Mouse (Mus musculus) bone marrow macrophage, adult 2 months (primary cell): ENCODE results near the gene Sdhb.

ENCODE experiments used
- CTCF ChIP-seq: IDR thresholded peaks from 2 replicates; pipeline ENCODE4 v1.5.1; 2012; ENCODE audit warnings: low read depth, mild to moderate bottlenecking, low read length, moderate library complexity
- POLR2A ChIP-seq: IDR thresholded peaks from 2 replicates; pipeline ENCODE4 v1.6.1; 2012; ENCODE audit warnings: mild to moderate bottlenecking, low read depth, low read length, borderline replicate concordance

DNA sequence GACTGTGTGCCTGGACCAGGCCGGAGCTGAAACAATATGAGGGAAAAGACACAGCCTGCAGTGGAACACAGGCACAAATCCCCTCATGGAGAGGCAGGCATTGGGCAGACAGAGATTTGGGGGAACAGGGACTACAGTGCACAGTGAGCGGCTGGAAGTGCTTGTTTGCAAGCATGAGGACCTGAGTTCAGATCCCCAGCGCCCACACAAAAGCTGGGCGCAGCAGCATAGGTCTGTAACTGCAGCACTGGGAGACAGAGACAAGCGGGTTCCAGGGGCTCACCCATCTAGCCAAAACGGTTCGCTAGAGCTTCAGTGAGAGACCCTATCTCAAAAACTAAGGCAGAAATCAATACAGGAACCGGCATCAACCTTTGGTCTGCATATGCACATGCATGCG is 47.4 kb upstream of the Sdhb start:
- TF ChIP-seq CTCF (no peak), POLR2A (no peak)
